Mouse (Mus musculus) urinary bladder, adult 18-20 months (tissue): ENCODE data around the gene Tex46.

Experiments
- DNase-seq, 2 experiments: peaks; one replicate each; pipeline ENCODE4 v3.0.0; 2022; ENCODE audit warnings: low spot score in 2 of 2, mixed read lengths in 2 of 2

The Tex46 gene

DNA sequence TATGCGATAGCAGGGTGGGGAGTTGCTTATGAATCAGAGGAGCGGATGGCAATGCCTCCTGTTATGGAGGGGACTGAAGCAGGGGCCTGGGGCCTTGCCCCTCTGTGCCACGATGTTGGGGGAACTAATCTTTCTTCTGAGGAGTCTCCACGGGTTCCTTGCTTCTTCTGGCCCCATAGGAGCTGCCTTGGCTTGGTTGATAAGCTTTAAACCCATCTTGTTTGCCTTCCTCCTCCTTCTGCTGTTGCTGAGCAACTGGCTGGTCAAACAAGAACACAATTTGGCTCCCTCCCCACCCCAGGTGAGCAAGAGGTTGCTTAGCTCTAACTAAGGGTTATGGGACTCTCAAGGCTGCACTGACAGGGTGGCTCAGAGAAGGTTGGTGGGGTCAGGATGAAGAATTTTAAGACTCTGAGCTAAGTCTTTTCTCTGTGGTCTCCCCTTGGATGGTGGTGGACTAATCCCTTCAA is at the start of gene Tex46:
Tex46 (plus strand) TSS at position 51 of the 470 bp plus-strand sequence.
- DNase-seq, result no peak

GRCm38 (mm10) chr4:136562755-136563154 is 47.5 kb upstream of the Tex46 start:
- DNase-seq, result no peak

DNA sequence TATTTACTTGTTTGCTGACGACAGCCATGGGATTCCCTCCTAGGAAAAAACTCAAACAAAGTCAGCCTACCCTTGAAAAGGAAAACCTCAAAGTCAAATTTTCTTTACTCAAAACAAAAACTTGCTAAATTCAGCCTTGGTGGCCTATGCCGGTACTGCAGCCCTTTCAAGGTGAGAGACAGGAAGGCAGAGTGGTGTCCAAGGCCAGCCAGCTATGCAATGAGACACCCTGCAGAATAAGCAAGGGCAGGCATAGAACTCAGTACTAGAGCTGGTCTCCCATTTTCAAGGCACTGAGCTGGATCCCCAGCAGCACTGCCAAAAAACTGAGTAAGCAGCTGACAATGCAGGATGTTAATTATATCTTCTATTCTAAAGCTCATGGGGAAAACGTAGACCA is 41.6 kb upstream of the Tex46 start:
- DNase-seq, result no peak

DNA sequence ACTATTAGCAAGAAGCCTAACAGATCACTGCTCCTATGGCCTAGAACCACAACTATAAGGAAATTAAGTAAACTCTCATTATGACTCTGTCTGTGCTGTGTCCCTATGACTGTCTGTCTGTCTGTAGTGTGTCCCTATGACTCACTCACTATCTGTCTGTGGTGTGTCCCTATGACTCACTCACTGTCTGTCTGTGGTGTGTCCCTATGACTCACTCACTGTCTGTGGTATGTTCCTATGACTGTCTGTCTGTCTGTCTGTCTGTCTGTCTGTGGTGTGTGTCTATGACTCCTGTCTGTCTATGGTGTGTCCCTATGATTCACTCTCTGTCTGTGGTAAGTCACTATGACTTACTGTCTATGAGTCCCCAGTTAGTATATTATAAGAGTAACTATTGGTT is 40.2 kb upstream of the Tex46 start:
- no peak for DNase-seq

DNA sequence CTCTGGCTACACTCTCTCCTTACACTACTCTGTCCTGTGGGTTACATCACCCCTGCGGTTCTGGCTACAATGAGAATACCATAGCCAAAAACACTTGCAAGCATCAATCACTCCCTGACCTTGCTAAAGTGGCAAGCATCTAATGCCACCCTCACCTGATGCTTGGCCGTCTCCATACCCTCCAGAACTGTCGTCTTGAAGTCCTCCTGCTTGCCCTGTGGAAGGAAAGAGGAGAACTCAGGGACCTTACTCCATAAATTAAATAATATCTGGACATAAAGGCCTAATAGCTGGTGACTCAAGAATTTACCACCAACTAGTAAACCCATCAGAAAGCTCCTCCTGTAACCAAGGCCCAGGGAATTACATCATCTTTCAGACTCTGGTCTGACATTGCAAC is 28.4 kb upstream of the Tex46 start:
- DNase-seq, result no peak

DNA sequence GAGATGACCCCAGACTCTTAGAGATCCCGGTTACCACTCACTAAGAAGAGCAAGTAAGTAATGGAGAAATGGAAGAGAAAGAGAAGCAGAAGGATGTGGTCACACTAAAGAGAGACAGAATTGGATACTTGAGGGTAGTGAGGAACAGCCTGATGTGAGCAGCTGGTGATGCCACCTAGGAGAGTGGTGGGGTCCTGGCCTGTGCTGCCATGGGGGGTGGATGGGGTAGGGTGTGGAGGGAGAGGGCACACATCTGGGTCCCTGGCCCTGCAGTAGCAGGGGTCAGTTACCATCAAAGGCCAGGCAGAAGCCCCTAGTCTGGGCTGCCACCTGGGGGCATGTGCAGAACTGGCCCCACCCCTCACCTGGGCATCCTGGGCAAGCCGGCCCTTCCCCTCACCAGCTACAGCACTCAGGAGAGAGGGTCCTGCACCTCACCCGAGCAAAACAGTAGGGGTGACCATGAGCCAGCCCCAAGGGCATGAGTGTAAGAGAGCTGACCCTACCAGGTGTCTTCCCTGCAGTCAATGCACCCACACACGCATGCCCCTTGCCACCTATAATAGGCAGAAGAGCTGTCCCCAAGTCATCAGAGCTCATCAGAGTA is 22.9 kb upstream of the Tex46 start:
- no peak for DNase-seq

- no peak for DNase-seq
These were observed 22.2 kb upstream of the Tex46 start for GRCm38 (mm10) chr4:136588003-136588402.

DNA sequence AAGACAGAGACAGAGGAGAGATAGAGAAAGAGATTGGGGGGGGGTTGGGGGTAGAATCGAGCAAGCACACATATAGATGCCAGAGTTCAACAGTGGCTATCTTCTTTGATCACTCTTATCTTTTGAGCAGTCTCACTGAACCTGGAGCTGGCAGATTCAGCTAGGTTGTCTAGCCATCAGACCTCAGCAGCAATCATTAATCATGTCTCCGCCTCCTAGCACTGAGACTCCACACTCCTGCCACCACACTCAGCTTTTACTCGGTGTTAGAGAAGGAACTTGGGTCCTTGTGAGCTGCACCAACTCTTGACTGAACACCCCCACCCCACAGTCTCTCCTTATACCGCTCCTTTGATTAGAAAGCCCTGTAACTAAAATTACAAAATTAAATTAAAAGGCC is 18.1 kb upstream of the Tex46 start:
- DNase-seq, result no peak

- no peak for DNase-seq
These were observed 16.2 kb upstream of the Tex46 start for GRCm38 (mm10) chr4:136594006-136594405.

- DNase-seq, result no peak
These were observed 15.0 kb upstream of the Tex46 start for GRCm38 (mm10) chr4:136595221-136595620.

- DNase-seq, result no peak
These were observed 11.9 kb upstream of the Tex46 start for GRCm38 (mm10) chr4:136598268-136598876.

- DNase-seq, result no peak
These were observed 10.4 kb upstream of the Tex46 start for GRCm38 (mm10) chr4:136599869-136600268.

DNA sequence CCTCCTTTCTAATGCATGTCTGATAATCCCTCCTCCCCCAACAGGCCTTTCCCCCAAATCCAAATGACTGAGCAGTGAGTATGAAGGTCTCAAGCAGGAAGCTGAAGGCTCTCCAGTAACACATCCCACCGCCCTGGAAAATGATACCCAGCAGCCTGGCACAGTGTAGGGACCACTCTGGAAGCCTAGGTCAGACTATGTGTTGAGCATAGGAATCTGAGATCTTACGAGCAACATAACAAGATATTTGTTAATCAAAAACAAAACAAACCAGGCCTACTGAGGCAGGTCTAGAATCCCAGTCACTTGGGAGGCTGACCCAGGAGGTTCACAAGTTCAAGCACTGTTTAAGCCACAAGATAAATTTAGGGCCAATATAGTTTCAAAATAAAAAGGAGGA is 9.7 kb upstream of the Tex46 start:
- DNase-seq, result no peak

GRCm38 (mm10) chr4:136601476-136601875 is 8.8 kb upstream of the Tex46 start:
- DNase-seq, result no peak

GRCm38 (mm10) chr4:136602018-136602554 is 8.2 kb upstream of the Tex46 start:
- DNase-seq, result peak in 1 of 2 experiments; percentile 64

GRCm38 (mm10) chr4:136602568-136602967 is 7.7 kb upstream of the Tex46 start, which contains the start of gene Kdm1a:
Kdm1a (minus strand) TSS chr4:136602723.
- peak; percentile 91 to 92 for DNase-seq

GRCm38 (mm10) chr4:136605756-136606485 is 4.3 kb upstream of the Tex46 start:
- no peak for DNase-seq

- DNase-seq, result no peak
These were observed 3.4 kb downstream of the Tex46 start for GRCm38 (mm10) chr4:136613657-136614056.

DNA sequence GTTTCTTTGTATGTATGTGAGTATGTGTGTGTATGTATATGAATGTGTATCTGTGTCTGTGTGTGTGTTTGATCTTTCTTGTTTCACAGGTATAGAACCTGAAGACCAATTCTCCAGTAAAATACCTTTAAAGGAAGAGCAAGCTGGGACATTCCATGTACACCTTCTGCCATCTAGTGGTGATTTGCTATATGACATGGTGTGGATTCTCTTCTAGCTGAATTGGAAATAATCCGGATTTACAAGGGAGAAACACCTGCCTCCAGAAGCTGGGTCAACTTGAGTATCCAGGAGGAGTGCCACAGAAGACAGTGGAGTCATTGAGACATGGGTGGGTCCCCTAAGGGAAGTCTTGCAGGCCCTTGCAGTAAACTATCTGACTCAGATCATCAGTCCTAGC is 11.1 kb downstream of the Tex46 start:
- no peak for DNase-seq

GRCm38 (mm10) chr4:136621956-136622355 is 11.7 kb downstream of the Tex46 start:
- no peak for DNase-seq

DNA sequence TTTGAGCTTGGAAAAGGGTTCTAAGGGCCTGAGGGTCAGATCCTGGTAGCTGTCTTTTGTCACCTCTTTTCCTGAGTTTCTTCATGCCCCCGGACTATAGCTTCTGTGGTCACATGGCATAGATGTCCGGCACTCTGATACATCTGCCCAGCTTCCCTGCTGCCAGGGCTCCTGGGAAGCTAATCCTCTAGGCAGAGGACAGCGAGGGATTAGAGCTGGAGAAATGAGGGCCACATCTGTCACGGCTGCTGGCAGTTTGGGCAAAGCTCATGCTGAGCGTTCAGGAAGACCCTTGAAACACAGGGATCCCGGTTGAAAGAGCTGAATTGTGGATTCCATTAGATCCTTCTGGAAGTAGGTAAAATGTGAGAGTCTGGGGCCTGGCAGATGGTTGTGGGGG is 12.2 kb downstream of the Tex46 start, which contains the start of gene Lactbl1:
Lactbl1 (plus strand) TSS at position 234 of the 400 bp plus-strand sequence.
- DNase-seq, result no peak

GRCm38 (mm10) chr4:136626590-136626989 is 16.4 kb downstream of the Tex46 start:
- no peak for DNase-seq
